Mouse (Mus musculus) heart, postnatal 25 days (tissue): ENCODE data around the gene Gde1. TPM values are rescaled to one million over a fixed set of nuclear protein-coding genes. Genes with fewer than 3 reads are reported as not detected.

Experiments
- DNase-seq: peaks from one replicate; pipeline ENCODE4 v3.0.0; 2022; ENCODE audit warnings: low spot score
- intact Hi-C: fragments of 180-260 bp; cut with DNase I; formaldehyde crosslinking; loops from one replicate; pipeline ENCODE4 v1.15.1; 2025
- total RNA-seq, 2 experiments: library from RNA; stranded (reverse); gene quantifications; 2 replicates each; pipeline ENCODE4 v1.2.3; 2021

Gene Gde1
- 10 to 100 TPM; 28.5 to 30.6 TPM for total RNA-seq

- DNase-seq: peak; percentile 86
- intact Hi-C loops: no loop called here
These were observed at the start of gene Gde1 for GRCm38 (mm10) chr7:118705101-118705961. TSS of gene Gde1 (minus strand) at chr7:118705778.

GRCm38 (mm10) chr7:118751625-118752024 is 46.0 kb upstream of the Gde1 start:
- no peak for DNase-seq
- intact Hi-C loops: no loop called here

DNA sequence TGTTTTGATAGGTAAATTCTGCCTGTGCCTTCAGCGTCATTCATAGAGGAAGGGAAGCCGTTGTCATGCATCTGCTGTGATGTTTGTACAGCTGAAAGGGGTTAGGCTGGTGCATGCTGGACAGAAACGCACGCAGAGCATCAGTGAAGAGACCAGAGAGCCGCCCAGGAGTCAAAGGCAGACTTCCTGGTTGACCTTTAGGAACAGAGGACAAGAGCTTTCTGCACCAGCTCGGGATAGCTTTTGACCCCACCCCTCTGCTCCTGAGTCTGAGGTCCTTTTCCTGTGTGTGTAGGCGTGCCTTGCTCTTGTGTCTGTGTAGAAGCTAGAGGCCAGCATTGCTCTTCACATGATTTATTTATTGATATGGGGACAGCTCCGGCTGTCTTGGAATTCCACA is 44.1 kb upstream of the Gde1 start:
- intact Hi-C loops: no loop called here
- DNase-seq: no peak

GRCm38 (mm10) chr7:118747891-118748672 is 42.5 kb upstream of the Gde1 start:
- DNase-seq: no peak
- intact Hi-C loops: no loop called here

DNA sequence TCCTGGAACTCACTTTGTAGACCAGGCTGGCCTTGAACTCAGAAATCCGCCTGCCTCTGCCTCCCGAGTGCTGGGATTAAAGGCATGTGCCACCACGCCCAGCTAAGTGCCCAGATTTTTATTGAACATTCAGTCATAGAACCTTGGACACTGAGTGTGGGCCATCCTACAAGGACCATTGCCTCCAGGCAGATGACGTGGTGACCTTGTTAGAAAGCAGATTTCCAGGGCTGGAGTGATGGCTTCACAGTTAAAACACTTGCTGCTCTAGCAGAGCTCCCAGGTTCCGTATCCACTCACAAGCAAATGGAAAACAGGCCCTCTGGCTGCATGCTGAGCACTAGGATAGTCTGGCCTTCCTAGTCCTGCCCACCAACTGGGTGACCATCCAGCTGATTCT is 39.2 kb upstream of the Gde1 start:
- no peak for DNase-seq
- intact Hi-C loops: no loop called here

DNA sequence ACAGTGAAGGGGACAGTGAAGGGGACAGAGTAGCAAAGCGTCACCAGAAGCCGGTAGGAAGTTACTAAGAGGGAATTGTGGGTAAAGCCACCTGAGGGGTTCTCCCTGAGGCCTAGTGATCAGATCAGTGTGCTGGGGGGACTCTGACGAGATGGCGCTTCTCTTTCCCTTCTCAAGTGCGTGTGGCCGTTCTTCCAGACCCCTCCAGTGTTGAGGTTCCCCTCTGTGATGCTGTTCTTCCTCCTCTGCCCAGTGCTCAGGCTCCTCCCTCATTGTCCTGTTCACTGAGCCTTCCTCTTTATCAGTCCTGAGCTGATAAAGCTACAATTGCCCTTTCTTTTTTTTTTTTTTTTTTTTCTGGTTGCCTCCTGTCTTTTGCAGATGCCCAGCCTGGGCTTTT is 36.7 kb upstream of the Gde1 start:
- intact Hi-C loops: no loop called here
- no peak for DNase-seq

- intact Hi-C loops: loop anchor here (1.0 kb wide), 1 partner anchor 28 kb away; the partner anchor contains the start of gene Ccp110
- DNase-seq: peak; percentile 91
These were observed 35.2 kb upstream of the Gde1 start for GRCm38 (mm10) chr7:118740532-118741338.

GRCm38 (mm10) chr7:118739975-118740531 is 34.5 kb upstream of the Gde1 start, which contains the start of gene Vps35l:
TSS of gene Vps35l (plus strand) at chr7:118740226.
- peak; percentile 60 for DNase-seq
- intact Hi-C loops: no loop called here

DNA sequence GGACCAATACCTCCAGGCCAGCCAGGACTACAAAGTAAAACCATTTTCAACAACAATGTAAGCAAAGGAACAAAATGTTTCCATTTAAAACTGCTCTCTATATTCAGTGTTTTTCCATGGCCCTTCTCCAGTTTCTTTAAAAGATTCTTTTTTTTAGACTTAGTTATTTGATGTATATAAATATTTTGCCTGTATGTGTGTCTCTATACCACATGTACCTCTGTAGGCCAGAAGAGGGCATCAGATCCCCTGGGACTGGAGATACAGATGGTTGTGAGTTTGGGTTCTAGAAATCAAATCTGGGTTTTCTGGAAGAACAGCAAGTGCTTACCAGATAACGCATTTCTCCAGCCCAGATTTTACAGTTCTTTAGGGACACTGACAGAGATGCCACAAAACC is 33.2 kb upstream of the Gde1 start:
- intact Hi-C loops: no loop called here

GRCm38 (mm10) chr7:118733225-118733624 is 27.6 kb upstream of the Gde1 start:
- no peak for DNase-seq
- intact Hi-C loops: no loop called here

More for the DNA sequence above, 33.2 kb upstream of the Gde1 start:
- no peak for DNase-seq

DNA sequence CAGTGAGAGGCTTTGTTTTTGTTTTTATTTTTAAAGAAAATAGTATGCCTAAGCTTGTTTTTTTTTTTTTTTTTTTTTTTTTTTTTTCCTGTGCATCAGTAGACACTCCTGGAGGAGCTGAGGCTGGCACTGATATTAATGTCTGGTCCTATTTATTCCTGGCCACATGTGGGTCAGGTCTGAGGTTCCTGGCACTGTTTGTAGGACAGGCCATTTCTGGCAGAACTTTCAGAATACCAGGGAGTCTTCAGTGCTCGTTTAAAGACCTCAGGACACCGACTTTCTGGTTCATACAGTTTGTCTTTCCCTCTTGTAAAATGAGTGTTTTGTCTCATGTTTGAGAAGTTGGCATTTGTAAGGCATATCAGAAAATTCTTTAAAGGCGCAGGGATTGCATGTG is 26.2 kb upstream of the Gde1 start:
- intact Hi-C loops: no loop called here
- DNase-seq: no peak

GRCm38 (mm10) chr7:118728846-118729587 is 23.4 kb upstream of the Gde1 start:
- DNase-seq: no peak

DNA sequence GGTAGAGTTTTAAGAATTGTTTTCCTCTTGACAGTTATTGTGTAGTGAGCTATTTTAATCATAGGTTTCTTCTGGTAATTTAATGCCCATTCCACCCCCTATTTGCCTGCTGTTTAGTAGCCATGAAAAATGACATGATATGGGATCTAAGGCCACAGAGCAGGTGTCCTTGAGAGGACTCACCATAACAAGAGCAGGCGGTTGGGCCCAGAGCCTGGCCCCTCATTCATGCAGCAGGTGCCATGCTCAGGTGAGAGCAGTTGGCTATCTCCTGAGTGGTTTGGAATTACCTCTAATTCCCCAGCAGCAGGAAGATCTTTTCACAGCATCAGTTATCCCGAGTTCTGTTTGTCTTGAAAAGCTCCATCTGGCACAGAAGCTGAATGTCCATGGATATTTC is 19.9 kb upstream of the Gde1 start:
- no peak for DNase-seq
- intact Hi-C loops: no loop called here

More at GRCm38 (mm10) chr7:118728846-118729587, 23.4 kb upstream of the Gde1 start:
- intact Hi-C loops: no loop called here

DNA sequence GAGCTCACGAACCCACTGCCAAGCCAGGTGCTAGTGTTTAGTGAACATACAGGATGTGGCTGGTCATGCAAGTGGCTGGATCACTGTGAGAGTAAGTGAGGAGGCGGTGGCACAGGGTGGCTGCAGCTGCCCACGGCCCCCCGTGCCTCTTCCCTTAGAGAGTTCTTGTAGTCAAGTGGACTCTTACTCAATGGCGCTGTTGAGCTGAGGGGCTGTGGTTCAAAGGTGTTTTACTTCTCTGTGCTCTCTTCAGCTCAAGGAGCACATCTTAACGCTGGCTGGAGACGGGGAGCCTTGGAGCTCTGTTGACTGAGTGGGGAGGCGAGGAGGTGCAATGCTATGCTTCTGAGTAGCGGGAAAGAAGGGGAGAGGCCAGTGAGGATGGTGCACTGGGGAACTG is 18.3 kb upstream of the Gde1 start:
- DNase-seq: no peak
- intact Hi-C loops: no loop called here

DNA sequence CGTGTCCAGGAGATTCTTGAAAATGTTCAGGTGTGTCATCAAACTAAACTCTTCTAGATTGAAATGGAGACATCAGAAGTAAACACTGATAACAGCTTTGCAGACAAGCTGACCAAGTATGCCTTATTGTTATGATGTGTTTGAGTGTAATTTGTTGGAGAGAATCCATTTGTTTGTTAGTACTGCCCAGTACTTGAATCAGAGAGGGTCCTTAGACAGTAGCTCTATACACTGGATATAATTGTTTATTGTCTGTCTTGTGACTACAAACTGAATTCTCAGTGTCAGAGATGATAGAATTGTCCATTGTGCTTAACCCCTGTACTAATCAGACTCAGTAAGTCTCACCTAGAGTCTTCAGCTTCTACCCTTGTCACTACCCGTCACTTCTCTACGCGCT is 12.5 kb upstream of the Gde1 start:
- no peak for DNase-seq
- intact Hi-C loops: no loop called here

- intact Hi-C loops: loop anchor here (5.0 kb wide), 1 partner anchor 588 kb away; the partner anchor contains the start of gene Arl6ip1
- no peak for DNase-seq
These were observed 9.3 kb upstream of the Gde1 start for GRCm38 (mm10) chr7:118714873-118715272.

DNA sequence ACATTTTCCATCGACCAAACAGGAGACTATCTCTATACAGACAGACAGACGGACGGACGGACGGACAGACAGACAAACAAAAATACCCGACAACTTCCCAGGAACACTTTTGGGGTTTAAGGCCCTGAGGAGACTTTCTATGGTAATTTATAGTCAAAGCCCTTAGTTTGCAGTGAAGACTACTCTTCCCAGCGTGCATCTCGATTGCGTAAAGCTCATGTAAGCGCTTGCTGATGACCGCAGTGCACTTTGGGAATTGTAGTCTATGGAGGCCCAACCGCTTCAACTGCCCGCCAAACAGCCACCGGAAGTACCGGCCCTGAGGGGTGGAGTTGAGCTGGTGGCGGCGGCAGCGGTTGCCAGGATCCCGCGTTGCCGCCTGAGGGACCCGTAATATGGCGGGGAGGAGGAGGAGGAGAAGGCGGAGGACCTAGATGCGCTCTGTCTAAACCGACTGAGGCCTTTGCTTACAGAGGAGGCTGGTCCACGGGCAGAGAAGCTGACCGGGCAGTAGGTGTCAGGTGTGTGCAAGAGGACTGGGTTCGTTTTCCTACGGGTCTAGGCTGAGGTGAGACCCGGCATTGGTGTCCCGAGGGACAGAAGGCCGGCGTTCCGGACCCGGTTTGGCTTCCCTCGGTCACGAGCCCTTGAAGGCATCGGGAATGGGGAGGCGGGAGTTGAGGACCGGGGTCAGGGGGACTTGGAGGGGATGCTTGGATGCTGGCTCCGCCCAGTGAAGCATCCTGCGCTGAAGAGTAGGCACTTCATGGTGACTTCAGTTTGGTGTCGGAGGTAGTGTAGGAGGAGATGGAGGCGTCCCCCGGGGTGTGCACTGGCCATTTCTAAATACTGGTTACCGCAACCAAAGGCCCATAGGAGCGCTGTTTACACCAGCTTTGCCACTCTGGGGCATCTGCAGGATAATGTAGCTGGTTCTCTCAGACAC is 6.9 kb upstream of the Gde1 start, which contains the start of gene Ccp110:
Gene Ccp110 (plus strand): TSS at position 325 of the 946 bp plus-strand sequence.
- intact Hi-C loops: loop anchor here (1.0 to 5.0 kb wide), 2 partner anchors 29 to 585 kb away; partner anchors contain the start of gene Arl6ip1

DNA sequence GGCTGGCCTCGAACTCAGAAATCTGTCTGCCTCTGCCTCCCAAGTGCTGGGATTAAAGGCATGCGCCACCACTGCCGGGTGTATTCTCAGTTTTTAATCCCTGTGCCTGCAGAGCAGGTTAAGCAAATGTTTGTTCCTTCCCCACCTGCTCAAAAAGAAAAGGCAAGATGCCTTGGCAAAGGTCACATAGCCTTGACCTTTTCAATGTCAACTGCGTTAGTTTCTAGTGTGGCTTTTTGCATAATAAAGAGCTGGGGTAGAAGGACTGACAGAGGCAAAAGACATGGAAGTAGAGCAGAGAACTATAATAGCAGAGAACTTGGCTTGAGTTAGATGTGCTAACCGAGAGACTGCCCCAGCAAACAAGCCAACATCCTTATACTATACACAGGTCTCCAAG is 5.2 kb upstream of the Gde1 start:
- intact Hi-C loops: loop anchor here (5.0 kb wide), 1 partner anchor 583 kb away; the partner anchor contains the start of gene Arl6ip1
- DNase-seq: no peak

More for the DNA sequence above, 6.9 kb upstream of the Gde1 start, which contains the start of gene Ccp110:
- DNase-seq: peak; percentile 91
